Comparison of ENCODE assay signal across 24 mouse cellular contexts in the genomic region with DNA sequence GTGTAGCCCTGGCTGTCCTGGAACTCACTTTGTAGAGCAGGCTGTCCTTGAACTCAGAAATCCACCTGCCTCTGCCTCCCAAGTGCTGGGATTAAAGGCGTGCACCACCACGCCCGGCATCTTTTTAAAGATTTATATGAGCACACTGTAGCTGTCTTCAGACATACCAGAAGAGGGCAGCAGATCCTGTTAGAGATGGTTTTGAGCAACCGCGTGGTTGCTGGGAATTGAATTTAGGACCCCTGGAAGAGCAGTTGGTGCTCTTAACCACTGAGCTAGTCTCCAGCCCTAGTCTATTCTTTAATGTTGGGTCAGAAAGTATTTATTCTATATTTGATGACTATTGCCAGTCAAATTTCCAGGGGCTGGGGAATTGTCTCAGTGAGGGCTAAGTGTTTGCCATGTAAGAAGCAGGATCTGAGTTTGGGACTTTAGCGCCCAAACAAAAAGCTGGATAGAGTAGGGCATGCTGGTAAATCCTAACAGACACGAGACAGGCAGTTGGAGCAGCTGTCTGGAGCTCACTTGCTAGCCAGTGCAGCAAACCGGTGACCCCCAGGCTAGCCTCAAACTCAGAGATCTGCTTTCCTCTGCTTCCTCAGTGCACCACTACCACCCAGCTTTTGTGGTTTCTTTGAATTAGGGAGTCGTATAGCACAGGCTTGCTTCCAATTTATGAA. TPM values are rescaled to one million over a fixed set of nuclear protein-coding genes. Genes with fewer than 3 reads are reported as not detected.
A peak's percentile ranks its signal among the peaks of the same experiment; 100 is the strongest.
DNase-seq lines count a peak whose midpoint lies in the region; ATAC-seq and TF ChIP-seq lines count a peak whose summit lies in the region.
"Had no signal": no experiment of that assay in that cellular context is flagged by ENCODE, and none has a peak within 500 bp of the region (broad histone marks: within the 10 kb centered on the region; RNA-seq: fewer than 3 reads in every experiment).

No protein-coding gene starts in this region.

- H3K4me2 ChIP-seq in liver, embryonic 14.5 days (ENCODE audit: low read depth) = no peak overlapping the region
- H3K4me2 ChIP-seq: embryonic facial prominence, embryonic 13.5 days; forebrain, embryonic 15.5 days; heart, embryonic 13.5 days; hindbrain, embryonic 13.5 days; limb, embryonic 12.5 days; liver, embryonic 13.5 days had no signal

- 73% methylated on average over 9 of the region's 9 CpGs for WGBS in liver, embryonic 14.5 days (ENCODE audit: insufficient replicate concordance)

- no peaks in the 10 kb centered on the region for H3K27me3 ChIP-seq in liver, embryonic 14.5 days (ENCODE audit: control insufficient read depth, insufficient read depth, low read length)
- no peaks in the 10 kb centered on the region for H3K27me3 ChIP-seq in Patski
- H3K27me3 ChIP-seq: embryonic facial prominence, embryonic 13.5 days; forebrain, embryonic 15.5 days; heart, embryonic 13.5 days; hindbrain, embryonic 13.5 days; limb, embryonic 12.5 days; liver, embryonic 13.5 days had no signal

- no peak overlapping the region for H3K9ac ChIP-seq in liver, embryonic 14.5 days (replicated peaks)
- H3K9ac ChIP-seq: embryonic facial prominence, embryonic 13.5 days; forebrain, embryonic 15.5 days; heart, embryonic 13.5 days; hindbrain, embryonic 13.5 days; limb, embryonic 12.5 days; liver, embryonic 13.5 days had no signal

- CTCF ChIA-PET in Patski (lab: Charles Lee) = interaction anchor here (1.2 to 1.5 kb wide), 2 partner anchors 12 to 43 kb away, joined by 3 read pairs; no protein-coding TSS in a partner anchor

- no peak for DNase-seq in liver, embryonic 14.5 days (ENCODE audit: low read depth in 3 of 3, low spot score in 3 of 3)
- DNase-seq in liver (no peak), 416B (ENCODE audit: low read depth) (peak; percentile 39), Patski (ENCODE audit: low read depth, low spot score) (no peak)
- DNase-seq in CD4-positive helper T cell, adult 2 months (ENCODE audit: low read depth, low spot score) = peak; percentile 11
- no peak for DNase-seq in adrenal gland, postnatal 10 days
- no peak for DNase-seq in cerebellum, adult 8-10 months
- no peak for DNase-seq in gastrocnemius, adult 8-10 months (ENCODE audit: low spot score in 2 of 2)
- DNase-seq: adrenal gland, postnatal 14 days; kidney, adult 8-10 months; kidney, postnatal 14 days; layer of hippocampus, adult 9-11 months; liver, embryonic 13.5 days; lung, postnatal 10 days; right cerebral cortex, adult 18-20 months; spleen, adult 18-20 months had no signal

- H3K9me3 ChIP-seq in liver, embryonic 14.5 days (ENCODE audit: control insufficient read depth, low read length) = no peaks in the 10 kb centered on the region
- H3K9me3 ChIP-seq: embryonic facial prominence, embryonic 13.5 days; forebrain, embryonic 15.5 days; G1E; heart, embryonic 13.5 days; hindbrain, embryonic 13.5 days; limb, embryonic 12.5 days; liver, embryonic 13.5 days had no signal

- no peak for ATAC-seq in liver, embryonic 14.5 days (ENCODE audit: insufficient read depth)
- ATAC-seq in Patski = no peak
- ATAC-seq: activated CD4-positive, CD25-positive, alpha-beta regulatory T cell, adult 4 months; forebrain, embryonic 15.5 days; midbrain, embryonic 16.5 days had no signal

- H3K4me1 ChIP-seq in liver, embryonic 14.5 days (replicated peaks; ENCODE audit: control insufficient read depth in 2 of 2, insufficient read depth in 2 of 2, low read length in 1 of 2) = no peaks in the 10 kb centered on the region
- H3K4me1 ChIP-seq: embryonic facial prominence, embryonic 13.5 days; forebrain, embryonic 15.5 days; heart, embryonic 13.5 days; hindbrain, embryonic 13.5 days; liver, embryonic 13.5 days had no signal

- no peak for TF ChIP-seq EP300 in liver, embryonic 14.5 days (IDR thresholded peaks at IDR 0.05; ENCODE audit: low read depth)

- no peak overlapping the region for H3K27ac ChIP-seq in liver, embryonic 14.5 days
- H3K27ac ChIP-seq: embryonic facial prominence, embryonic 13.5 days; forebrain, embryonic 15.5 days; heart, embryonic 13.5 days; hindbrain, embryonic 13.5 days; limb, embryonic 12.5 days; liver, embryonic 13.5 days had no signal

- POLR2A ChIA-PET in Patski (lab: Charles Lee) = interaction anchor here (0.6 kb wide), 1 partner anchor 54 kb away, joined by 3 read pairs; no protein-coding TSS in a partner anchor

- H3K4me3 ChIP-seq in liver, embryonic 14.5 days (ENCODE audit: insufficient read depth in 1 of 2, low read depth in 2 of 2, low read length in 2 of 2) = no peak overlapping the region
- H3K4me3 ChIP-seq: embryonic facial prominence, embryonic 13.5 days; forebrain, embryonic 15.5 days; heart, embryonic 13.5 days; hindbrain, embryonic 13.5 days; limb, embryonic 12.5 days; liver, embryonic 13.5 days had no signal

- peak; percentile 35; the same call in 1 of the 2 replicates for TF ChIP-seq CTCF in liver, embryonic 14.5 days (IDR thresholded peaks at IDR 0.05; ENCODE audit: low read depth)
- TF ChIP-seq CTCF in Patski (IDR thresholded peaks at IDR 0.05) = peak; percentile 33

- no peaks in the 10 kb centered on the region; the same call in 1 of the 2 replicates for H3K36me3 ChIP-seq in liver, embryonic 14.5 days (replicated peaks; ENCODE audit: control insufficient read depth, insufficient read depth, low read depth)

- in situ Hi-C loops in Patski (cut with MboI; ENCODE audit: low pct_unique_long_range_greater_than_20kb) = no loop called here

RNA-seq across cellular contexts. Expression of gene Tmed5, which starts 12.1 kb away (rescaled TPM):
- polyA plus RNA-seq in liver, embryonic 14.5 days (2012; rRNA removed) = 3.6 and 8.3 TPM in 2 replicates
- polyA plus RNA-seq in liver, embryonic 14.5 days (2014; fragmentation: Nextera tagmentation; extraction: Ambion mirVana) = 13.7 and 15.8 TPM in 2 replicates
- 42.5 TPM for polyA plus RNA-seq in Patski (2021)
- total RNA-seq in adrenal gland, postnatal 10 days (2021) = 100 to 1,000 TPM in 1 of 2 experiments, 10 to 100 TPM in 1; 88.3 to 112 TPM
- 10 to 100 TPM; 22.9 to 31.5 (median 26.8) TPM for total RNA-seq in gastrocnemius, adult 8-10 months (2022)

RNA-seq across cellular contexts. Expression of gene Ccdc18, which starts 12.3 kb away (rescaled TPM):
- 0.44 and 1.3 TPM in 2 replicates for polyA plus RNA-seq in liver, embryonic 14.5 days (2012; rRNA removed)
- polyA plus RNA-seq in liver, embryonic 14.5 days (2014; fragmentation: Nextera tagmentation; extraction: Ambion mirVana) = 4.8 and 4.9 TPM in 2 replicates
- 3.6 TPM for polyA plus RNA-seq in Patski (2021)
- total RNA-seq in adrenal gland, postnatal 10 days (2021) = 1 to 10 TPM; 2.3 to 4.9 TPM
- under 1 TPM in 1 of 4 experiments, not detected in 3; 0.17 TPM for total RNA-seq in gastrocnemius, adult 8-10 months (2022)

RNA-seq across cellular contexts. Expression of gene Mtf2, which starts 54.9 kb away (rescaled TPM):
- 7.4 and 14.6 TPM in 2 replicates for polyA plus RNA-seq in liver, embryonic 14.5 days (2012; rRNA removed)
- polyA plus RNA-seq in liver, embryonic 14.5 days (2014; fragmentation: Nextera tagmentation; extraction: Ambion mirVana) = 32.2 and 38.6 TPM in 2 replicates
- polyA plus RNA-seq in Patski (2021) = 29.9 TPM
- total RNA-seq in adrenal gland, postnatal 10 days (2021) = 10 to 100 TPM; 22.2 to 32.3 TPM
- 10 to 100 TPM in 3 of 4 experiments, 1 to 10 TPM in 1; 9.7 to 12.1 (median 11.3) TPM for total RNA-seq in gastrocnemius, adult 8-10 months (2022)

Comparison
In these comparisons a context has a peak if more than half of its experiments do, and no peak if none do; other contexts are left out.
1. DNase-seq: peak in 416B (single experiment) and CD4-positive helper T cell, adult 2 months (single experiment); none in liver, embryonic 14.5 days (0 of 3), liver (single experiment), Patski (single experiment), adrenal gland, postnatal 10 days (single experiment), cerebellum, adult 8-10 months (single experiment) and gastrocnemius, adult 8-10 months (0 of 2).